Mouse (Mus musculus) lung, adult 2 months (tissue): ENCODE data around the gene Zscan2. TPM values are rescaled to one million over a fixed set of nuclear protein-coding genes. Genes with fewer than 3 reads are reported as not detected.

ENCODE experiments used
- DNase-seq: peaks from one replicate; pipeline ENCODE4 v3.0.0; 2022
- H3K4me1 ChIP-seq: fragments of 200-500 bp; 2 replicates; pipeline ENCODE4 v1.6.1; 2011; ENCODE audit warnings: low read length; ENCODE audit not compliant: control insufficient read depth, insufficient read depth
- H3K4me3 ChIP-seq: fragments of 200-500 bp; replicated peaks from 2 replicates; pipeline ENCODE3; 2011; ENCODE audit warnings: low read depth, mild to moderate bottlenecking, control low read depth, low read length; ENCODE audit errors: extremely low read depth
- CTCF ChIP-seq: fragments of 200-500 bp; IDR thresholded peaks from 2 replicates; pipeline ENCODE4 v1.5.1; 2011; ENCODE audit warnings: mild to moderate bottlenecking, low read length, control low read depth; ENCODE audit not compliant: insufficient read depth
- POLR2A ChIP-seq: fragments of 200-500 bp; IDR thresholded peaks from 2 replicates; pipeline ENCODE4 v1.6.1; 2011; ENCODE audit warnings: low read depth, mild to moderate bottlenecking, control low read depth, low read length, borderline replicate concordance; ENCODE audit errors: extremely low read depth
- WGBS: fragments of 180-500 bp; shearing (Covaris S2); methylation state at CpG from one replicate; pipeline ENCODE4 v1.1.7; 2018; 5-methylcytosine and 5-hydroxymethylcytosine counted together
- polyA plus RNA-seq: library from polyadenylated mRNA; depleted of rRNA; stranded (reverse); fragments of >200 nt; gene quantifications from 2 replicates; pipeline ENCODE4 v1.2.3, GENCODE M21; 2012; rRNA removed

Gene Zscan2
- polyA plus RNA-seq, result 5.5 and 6.2 TPM in 2 replicates

- WGBS, result under 1% methylated on average over 40 of the region's 40 CpGs
- peak; percentile 44; the same call in 1 of the 2 replicates for TF ChIP-seq POLR2A
- no peak for TF ChIP-seq CTCF
- peak within 1 kb of the TSS; percentile 92 for H3K4me3 ChIP-seq
- peak; percentile 94 for DNase-seq
- peaks cover 18% of the 10 kb centered on the region for H3K4me1 ChIP-seq
Observed at GRCm38 (mm10) chr7:80860729-80861274, at the start of gene Zscan2. Gene Zscan2 (plus strand): TSS chr7:80860920.

- WGBS, result 75% methylated on average over 4 of the region's 4 CpGs
- no peak for DNase-seq
- Histone ChIP-seq H3K4me3 (no peak overlapping the region), H3K4me1 (no peaks in the 10 kb centered on the region)
- no peak for TF ChIP-seq POLR2A
- no peak for TF ChIP-seq CTCF
Observed at GRCm38 (mm10) chr7:80813397-80813796, 47.3 kb upstream of the Zscan2 start.

DNA sequence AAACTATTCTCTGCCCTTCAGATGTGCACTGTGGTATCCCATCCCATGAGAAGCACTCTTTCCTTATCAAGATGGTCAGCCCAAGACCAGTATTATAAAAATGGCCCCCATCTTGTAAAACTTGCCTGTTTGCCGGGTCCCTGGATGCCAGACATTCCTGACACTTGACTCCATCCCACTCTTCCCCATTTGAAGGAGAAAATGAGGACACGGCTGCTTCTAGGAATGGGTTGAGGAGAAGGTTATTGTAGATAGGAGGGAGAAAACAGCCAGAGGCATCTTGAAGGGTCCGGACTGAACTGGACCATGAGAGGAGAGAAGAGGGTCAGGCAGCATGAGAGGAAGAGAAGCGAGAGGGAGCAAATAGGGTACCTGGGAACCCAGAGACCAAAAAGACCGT, 44.1 kb upstream of the Zscan2 start:
- H3K4me1 ChIP-seq, result no peaks in the 10 kb centered on the region
- no peak for DNase-seq
- WGBS, result 58% methylated on average over 5 of the region's 5 CpGs
- no peak overlapping the region for H3K4me3 ChIP-seq
- TF ChIP-seq CTCF (no peak), POLR2A (no peak)

DNA sequence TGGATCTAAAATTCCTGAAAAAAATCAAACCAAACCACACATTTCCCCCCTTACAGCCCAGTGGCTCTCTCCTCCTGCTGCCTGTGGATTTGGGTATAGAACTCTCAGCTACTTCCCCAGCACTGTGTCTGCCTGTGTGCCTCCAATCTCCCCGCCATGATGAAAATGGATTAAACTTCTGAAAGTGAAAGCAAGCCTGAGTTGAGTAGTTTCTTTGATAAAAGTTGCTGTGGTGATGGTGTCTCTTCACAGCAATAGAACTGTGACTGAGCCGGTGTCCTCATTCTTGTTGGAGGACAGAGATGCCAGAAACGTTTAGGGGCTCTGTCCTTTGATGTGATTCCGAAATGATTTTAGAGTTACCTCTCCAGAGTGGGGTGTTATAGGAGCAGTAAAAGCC, 39.9 kb upstream of the Zscan2 start:
- TF ChIP-seq CTCF (no peak), POLR2A (no peak)

DNA sequence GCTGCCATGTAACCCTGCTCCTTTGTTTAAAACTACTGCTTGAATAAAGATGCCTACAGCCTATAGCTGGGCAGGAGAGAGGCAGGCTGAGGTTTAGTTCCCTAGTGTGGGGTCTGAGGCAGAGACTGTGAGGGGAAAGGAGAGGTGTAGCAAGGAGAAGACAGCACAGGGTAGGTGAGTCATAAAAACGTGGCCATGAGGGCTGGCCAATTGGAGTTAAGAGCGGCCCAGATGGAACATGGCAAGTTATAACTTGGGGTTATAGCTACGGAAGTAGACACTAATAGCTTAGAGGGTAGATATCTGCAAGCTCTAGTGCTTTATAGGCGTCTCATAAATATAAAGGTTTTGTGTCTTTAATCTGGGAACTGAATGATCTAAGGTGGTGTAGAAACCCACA, 37.5 kb upstream of the Zscan2 start:
- H3K4me3 ChIP-seq, result no peak overlapping the region
- 76% methylated on average over 4 of the region's 4 CpGs for WGBS
- DNase-seq, result no peak
- TF ChIP-seq POLR2A, result no peak
- TF ChIP-seq CTCF, result no peak
- no peaks in the 10 kb centered on the region; the same call in none of the 2 replicates for H3K4me1 ChIP-seq

More for the DNA sequence above, 39.9 kb upstream of the Zscan2 start:
- WGBS, result 82% methylated on average over 4 of the region's 4 CpGs
- H3K4me3 ChIP-seq, result no peak overlapping the region
- DNase-seq, result no peak
- H3K4me1 ChIP-seq, result no peaks in the 10 kb centered on the region; the same call in none of the 2 replicates

DNA sequence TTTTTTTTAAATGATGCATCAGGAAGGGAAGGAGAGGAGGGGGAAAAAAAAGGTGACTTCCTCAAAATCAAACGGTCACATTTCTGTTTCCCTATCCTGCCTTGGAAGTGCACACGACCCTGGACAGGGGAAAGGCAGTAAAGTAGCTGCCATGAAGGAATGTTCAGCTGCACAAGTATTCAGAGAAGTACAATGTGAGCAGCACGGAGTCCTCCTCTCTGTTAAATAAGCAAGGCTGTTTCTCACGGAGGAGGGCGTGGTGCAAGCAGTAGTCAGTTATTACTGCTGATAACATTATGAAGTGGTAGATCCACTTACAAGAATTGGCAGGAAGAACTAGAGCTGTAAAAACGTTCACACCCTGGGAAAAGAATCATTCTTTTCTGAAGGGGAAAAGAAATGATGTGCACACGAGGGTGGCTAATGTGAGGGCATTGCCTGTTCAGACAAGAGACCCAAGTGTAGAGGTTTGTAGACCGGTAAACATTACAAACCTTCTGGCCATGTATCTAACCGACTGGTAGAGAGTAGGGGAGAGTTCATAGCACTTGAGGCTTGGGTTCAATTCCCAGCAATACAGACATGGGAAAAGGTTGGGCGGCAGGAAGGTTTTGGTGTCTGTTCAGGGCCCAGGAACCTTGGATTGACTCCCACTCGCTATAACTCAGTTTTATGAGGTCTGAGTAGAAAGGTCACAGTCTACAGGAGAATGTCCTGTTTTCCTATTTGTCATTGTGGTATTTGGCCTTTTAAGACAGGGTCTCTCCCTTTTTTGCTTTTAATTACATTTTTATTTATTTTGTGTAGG, 36.6 kb upstream of the Zscan2 start:
- DNase-seq, result no peak
- 41% methylated on average over 11 of the region's 11 CpGs for WGBS

DNA sequence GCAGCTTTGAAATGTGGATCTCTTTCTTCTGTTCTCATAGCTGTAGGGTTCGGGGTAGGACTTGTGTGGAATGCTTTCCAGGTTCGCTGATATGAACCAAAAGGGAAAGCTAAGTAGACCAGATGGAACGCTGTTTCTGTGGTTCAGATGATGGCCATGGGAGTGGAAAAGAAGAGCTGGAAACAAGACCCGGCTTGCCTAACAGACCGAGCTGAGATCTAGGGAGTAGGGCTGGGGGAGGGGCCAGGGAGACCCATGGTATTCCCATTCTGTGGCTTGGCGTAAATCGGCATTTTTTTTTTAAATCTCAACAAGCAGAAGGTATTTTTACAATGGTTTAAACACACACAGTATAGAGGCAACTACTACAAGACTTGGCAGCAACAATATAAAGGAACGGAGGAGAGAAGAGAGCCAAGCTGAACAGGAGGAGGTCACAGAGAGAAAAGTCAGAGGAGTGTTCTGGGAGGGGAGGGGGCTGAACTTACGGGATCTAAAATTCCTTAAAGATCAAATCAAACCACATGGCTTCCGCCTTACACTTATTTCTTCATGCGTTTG, 34.8 kb upstream of the Zscan2 start, which contains the start of gene Iqgap1:
TSS of gene Iqgap1 (minus strand) at position 132 of the 561 bp plus-strand sequence.
- no peaks in the 10 kb centered on the region; the same call in none of the 2 replicates for H3K4me1 ChIP-seq
- 55% methylated on average over 11 of the region's 11 CpGs for WGBS
- no peak for DNase-seq

More for the DNA sequence above, 36.6 kb upstream of the Zscan2 start:
- no peak overlapping the region for H3K4me3 ChIP-seq
- TF ChIP-seq POLR2A (no peak), CTCF (no peak)
- H3K4me1 ChIP-seq, result no peaks in the 10 kb centered on the region; the same call in none of the 2 replicates

DNA sequence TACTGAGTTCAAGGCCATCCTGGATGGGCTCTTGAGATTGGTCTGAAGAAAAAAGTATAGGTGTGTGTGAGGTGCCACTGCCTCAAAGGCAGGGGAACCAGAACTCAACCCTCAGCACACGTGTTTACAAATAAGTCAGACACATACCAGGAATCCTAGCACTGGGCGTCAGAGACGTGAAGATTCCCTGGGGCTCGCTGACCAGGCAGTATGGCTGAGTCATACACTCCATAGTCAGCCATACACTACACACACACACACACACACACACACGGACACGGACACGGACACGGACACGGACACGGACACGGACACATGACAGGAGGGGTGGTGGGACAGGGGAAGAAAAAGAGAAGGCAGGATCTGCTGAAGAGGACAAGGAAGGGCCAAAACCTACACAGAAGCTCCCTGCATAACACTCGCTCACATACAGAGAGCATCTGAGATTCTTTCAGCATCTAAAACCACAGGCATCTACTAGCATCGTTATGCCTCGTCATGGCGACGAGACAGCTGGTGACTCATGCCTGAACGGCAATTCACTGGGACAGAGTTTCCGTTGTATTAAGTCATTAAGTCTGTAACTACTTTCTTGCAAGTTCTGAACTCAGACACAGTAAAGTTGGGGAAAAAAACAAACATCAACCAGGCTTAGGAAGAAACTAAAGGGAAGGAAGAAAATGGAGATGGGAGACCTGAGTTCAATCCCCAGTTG, 32.4 kb upstream of the Zscan2 start:
- TF ChIP-seq POLR2A (no peak), CTCF (no peak)
- H3K4me1 ChIP-seq, result peaks cover 2% of the 10 kb centered on the region
- DNase-seq, result no peak
- H3K4me3 ChIP-seq, result no peak overlapping the region
- WGBS, result 61% methylated on average over 18 of the region's 18 CpGs

More for the DNA sequence above, 34.8 kb upstream of the Zscan2 start, which contains the start of gene Iqgap1:
- no peak for TF ChIP-seq POLR2A
- TF ChIP-seq CTCF, result no peak
- H3K4me3 ChIP-seq, result no peak within 1 kb of the TSS
